Comparison of ENCODE assay signal across 8 mouse cellular contexts in genomic region chr8:60993639-60993986, GRCm38 (mm10). TPM values are rescaled to one million over a fixed set of nuclear protein-coding genes. Genes with fewer than 3 reads are reported as not detected.
DNase-seq lines count a peak whose midpoint lies in the region; ATAC-seq and TF ChIP-seq lines count a peak whose summit lies in the region.

No protein-coding gene starts in this region.

- H3K4me2 ChIP-seq in heart, embryonic 13.5 days: peak overlapping the region; percentile 91
- H3K4me2 ChIP-seq in forebrain, embryonic 14.5 days (ENCODE audit: low read length): peak overlapping the region; percentile 62
- H3K4me2 ChIP-seq in liver, embryonic 16.5 days (ENCODE audit: low read depth, low read length): peak overlapping the region; percentile 91

- no peak for ATAC-seq in heart, embryonic 13.5 days (ENCODE audit: extremely low read depth, insufficient number of reproducible peaks, low FRiP score, low TSS enrichment)
- no peak for ATAC-seq in forebrain, embryonic 14.5 days
- peak; percentile 5; the same call in 1 of the 2 replicates for ATAC-seq in liver, embryonic 16.5 days (ENCODE audit: low read depth)

- H3K4me3 ChIP-seq in heart, embryonic 13.5 days: peak overlapping the region; percentile 89
- peak overlapping the region; percentile 92 to 100 for H3K4me3 ChIP-seq in ES-E14 (ENCODE audit: insufficient read depth in 1 of 2, low read depth in 1 of 2, low read length in 2 of 2, poor library complexity in 1 of 2, severe bottlenecking in 1 of 2)
- peak overlapping the region; percentile 87 for H3K4me3 ChIP-seq in forebrain, embryonic 14.5 days (ENCODE audit: low read depth, low read length)
- H3K4me3 ChIP-seq in liver, embryonic 16.5 days (ENCODE audit: low read depth, low read length): peak overlapping the region; percentile 82

- H3K4me1 ChIP-seq in heart, embryonic 13.5 days: peaks cover 17% of the 10 kb centered on the region
- peaks cover 0 to 2% of the 10 kb centered on the region in 2 experiments; a peak in 1 of 4 replicates for H3K4me1 ChIP-seq in ES-E14 (ENCODE audit: control insufficient read depth in 2 of 2, insufficient read depth in 2 of 2, low read length in 2 of 2, poor library complexity in 1 of 2)
- H3K4me1 ChIP-seq in forebrain, embryonic 14.5 days (ENCODE audit: control insufficient read depth, insufficient read depth, low read length): peaks cover 5% of the 10 kb centered on the region; the same call in 1 of the 2 replicates
- peaks cover 14% of the 10 kb centered on the region for H3K4me1 ChIP-seq in liver, embryonic 16.5 days (ENCODE audit: control insufficient read depth, low read depth, low read length)

- peak overlapping the region; percentile 96 for H3K27ac ChIP-seq in heart, embryonic 13.5 days (replicated peaks)
- H3K27ac ChIP-seq in ES-E14 (ENCODE audit: insufficient read depth, low read depth, low read length, poor library complexity, severe bottlenecking): peak overlapping the region; percentile 87; the same call in 1 of the 2 replicates
- peak overlapping the region; percentile 77 for H3K27ac ChIP-seq in forebrain, embryonic 14.5 days (ENCODE audit: low read depth, low read length)
- peak overlapping the region; percentile 99 for H3K27ac ChIP-seq in liver, embryonic 16.5 days (ENCODE audit: low read length)

- WGBS in heart, embryonic 13.5 days: 3% methylated on average over 12 of the region's 12 CpGs
- 3% methylated on average over 12 of the region's 12 CpGs for WGBS in forebrain, embryonic 14.5 days
- WGBS in liver, embryonic 16.5 days (ENCODE audit: insufficient replicate concordance): 2% methylated on average over 12 of the region's 12 CpGs

- in situ Hi-C loops in ES-E14 (cut with MboI; ENCODE audit: low sequenced_read_pairs in 2 of 2, unreplicated experiment in 2 of 2): no loop called here

- H3K36me3 ChIP-seq in heart, embryonic 13.5 days: peaks cover 7% of the 10 kb centered on the region
- H3K36me3 ChIP-seq in ES-E14 (ENCODE audit: control insufficient read depth, insufficient read depth, low read length, poor library complexity, severe bottlenecking): no peaks in the 10 kb centered on the region
- no peaks in the 10 kb centered on the region for H3K36me3 ChIP-seq in forebrain, embryonic 14.5 days (ENCODE audit: control insufficient read depth, insufficient read depth, low read length)
- peaks cover 3% of the 10 kb centered on the region; the same call in 1 of the 2 replicates for H3K36me3 ChIP-seq in liver, embryonic 16.5 days (ENCODE audit: control insufficient read depth, insufficient read depth)

- H3K27me3 ChIP-seq in heart, embryonic 13.5 days (replicated peaks): no peaks in the 10 kb centered on the region
- H3K27me3 ChIP-seq in forebrain, embryonic 14.5 days (replicated peaks; ENCODE audit: control insufficient read depth, insufficient read depth, low read length): no peaks in the 10 kb centered on the region
- no peaks in the 10 kb centered on the region for H3K27me3 ChIP-seq in liver, embryonic 16.5 days (ENCODE audit: control insufficient read depth, insufficient read depth, low read depth, low read length)

- no peak for DNase-seq in heart, adult 11 months
- DNase-seq in ES-E14 (ENCODE audit: low read depth, low spot score): no peak
- no peak for DNase-seq in forebrain, embryonic 14.5 days (ENCODE audit: low spot score)
- no peak for DNase-seq in right cerebral cortex, postnatal 36 days (ENCODE audit: low spot score in 2 of 2)
- DNase-seq in gastrocnemius, postnatal 25 days: no peak
- DNase-seq in embryo, embryonic 10 days (ENCODE audit: low spot score): no peak

- H3K9me3 ChIP-seq in heart, embryonic 13.5 days: no peaks in the 10 kb centered on the region
- H3K9me3 ChIP-seq in ES-E14 (ENCODE audit: control insufficient read depth, insufficient read depth, low read depth, low read length): peaks cover 20% of the 10 kb centered on the region
- no peaks in the 10 kb centered on the region for H3K9me3 ChIP-seq in forebrain, embryonic 14.5 days (replicated peaks; ENCODE audit: control insufficient read depth, low read length)
- H3K9me3 ChIP-seq in liver, embryonic 16.5 days (replicated peaks; ENCODE audit: control insufficient read depth, low read length): no peaks in the 10 kb centered on the region

- peak overlapping the region; percentile 90 for H3K9ac ChIP-seq in heart, embryonic 13.5 days
- H3K9ac ChIP-seq in ES-E14 (ENCODE audit: insufficient read depth, low read depth, low read length, poor library complexity, severe bottlenecking): peak overlapping the region; percentile 90
- peak overlapping the region; percentile 79 for H3K9ac ChIP-seq in forebrain, embryonic 14.5 days (ENCODE audit: low read length)
- peak overlapping the region; percentile 88 for H3K9ac ChIP-seq in liver, embryonic 16.5 days (ENCODE audit: low read depth, low read length)

TF ChIP-seq in ES-E14, 5 proteins besides CTCF, POLR2A, EP300 and RAD21:
- no peak for TF ChIP-seq MAFK (IDR thresholded peaks at IDR 0.05; ENCODE audit: insufficient read depth, low read depth, low read length)
- TF ChIP-seq CHD2 (IDR thresholded peaks at IDR 0.05; ENCODE audit: low read depth, low read length): no peak
- no peak for TF ChIP-seq ZC3H11A (IDR thresholded peaks at IDR 0.05; ENCODE audit: borderline replicate concordance, low read depth, low read length)
- TF ChIP-seq HCFC1 (IDR thresholded peaks at IDR 0.05; ENCODE audit: borderline replicate concordance, insufficient read depth, low read length): no peak
- no peak for TF ChIP-seq ZNF384 (IDR thresholded peaks at IDR 0.05; ENCODE audit: low read depth, low read length)
TF ChIP-seq in ES-E14: peak in this region for 0.

RNA-seq across cellular contexts. Expression of gene Nek1, which starts 0.6 kb away (rescaled TPM):
- 10.6 and 11.6 TPM in 2 replicates for polyA plus RNA-seq in heart, embryonic 13.5 days (2015; fragmentation: Nextera tagmentation; extraction: Ambion mirVana)
- total RNA-seq in ES-E14 (2012; rRNA removed): 8.9 and 9.6 TPM in 2 replicates
- polyA plus RNA-seq in forebrain, embryonic 14.5 days (2014; fragmentation: Nextera tagmentation; extraction: Ambion mirVana): 19.9 and 25.2 TPM in 2 replicates
- polyA plus RNA-seq in liver, embryonic 16.5 days (2015; fragmentation: Nextera tagmentation; extraction: Ambion mirVana): 7.1 and 7.9 TPM in 2 replicates
- total RNA-seq in gastrocnemius, postnatal 25 days (2021): 1 to 10 TPM; 4.7 to 5.4 TPM

RNA-seq across cellular contexts. Expression of gene Clcn3, which starts 10.5 kb away (rescaled TPM):
- polyA plus RNA-seq in heart, embryonic 13.5 days (2015; fragmentation: Nextera tagmentation; extraction: Ambion mirVana): 19.6 and 21.2 TPM in 2 replicates
- total RNA-seq in ES-E14 (2012; rRNA removed): 72.0 and 85.9 TPM in 2 replicates
- polyA plus RNA-seq in forebrain, embryonic 14.5 days (2014; fragmentation: Nextera tagmentation; extraction: Ambion mirVana): 55.1 and 59.9 TPM in 2 replicates
- 39.4 and 41.2 TPM in 2 replicates for polyA plus RNA-seq in liver, embryonic 16.5 days (2015; fragmentation: Nextera tagmentation; extraction: Ambion mirVana)
- total RNA-seq in gastrocnemius, postnatal 25 days (2021): 10 to 100 TPM; 24.2 to 25.3 TPM
